Mouse (Mus musculus): ENCODE data around the gene Ddx31.
A peak's percentile ranks its signal among the peaks of the same experiment; 100 is the strongest.

Gene Ddx31

DNA sequence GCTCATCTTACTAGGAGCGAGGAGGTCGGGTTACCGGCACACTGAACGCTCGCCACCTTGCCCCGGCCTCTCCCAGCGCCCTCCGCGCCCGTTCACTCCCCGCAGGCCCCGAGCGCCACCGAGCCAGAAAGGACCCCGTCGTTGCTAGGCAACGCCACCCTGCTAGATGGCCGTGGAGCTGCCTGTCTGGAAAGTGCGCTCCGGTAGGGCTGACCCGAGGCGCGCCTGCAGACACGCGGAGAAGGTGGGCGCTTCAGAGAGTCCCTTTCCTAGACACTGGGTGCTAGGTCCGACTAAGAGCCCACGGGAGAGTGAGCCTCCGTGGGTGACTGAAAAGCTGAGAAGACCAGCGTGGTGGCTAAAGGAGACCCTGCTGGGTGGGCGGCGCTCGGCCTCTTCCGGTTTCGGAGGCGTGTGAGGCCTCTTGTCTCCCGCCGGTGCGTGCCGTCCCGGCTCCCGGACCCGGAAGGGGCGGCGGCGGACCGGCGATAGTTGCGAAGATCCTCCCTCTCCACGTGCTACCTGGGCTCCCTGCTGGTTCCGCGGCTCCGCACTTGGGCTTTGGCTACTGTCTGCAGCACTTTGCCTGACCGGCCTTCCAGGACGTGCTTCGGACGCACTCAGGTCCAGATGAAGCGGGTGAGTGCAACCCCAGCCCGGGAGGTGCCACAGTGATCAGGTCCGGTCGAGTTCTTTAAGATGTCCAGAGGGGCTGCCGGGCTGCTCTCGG lies at the start of gene Ddx31, which contains the start of gene Gtf3c4:
TSS of gene Ddx31 (plus strand) at position 185 of the 730 bp plus-strand sequence.
TSS of gene Gtf3c4 (minus strand) at position 139 of the 730 bp plus-strand sequence.
- DNase-seq, result peak; percentile 94

DNA sequence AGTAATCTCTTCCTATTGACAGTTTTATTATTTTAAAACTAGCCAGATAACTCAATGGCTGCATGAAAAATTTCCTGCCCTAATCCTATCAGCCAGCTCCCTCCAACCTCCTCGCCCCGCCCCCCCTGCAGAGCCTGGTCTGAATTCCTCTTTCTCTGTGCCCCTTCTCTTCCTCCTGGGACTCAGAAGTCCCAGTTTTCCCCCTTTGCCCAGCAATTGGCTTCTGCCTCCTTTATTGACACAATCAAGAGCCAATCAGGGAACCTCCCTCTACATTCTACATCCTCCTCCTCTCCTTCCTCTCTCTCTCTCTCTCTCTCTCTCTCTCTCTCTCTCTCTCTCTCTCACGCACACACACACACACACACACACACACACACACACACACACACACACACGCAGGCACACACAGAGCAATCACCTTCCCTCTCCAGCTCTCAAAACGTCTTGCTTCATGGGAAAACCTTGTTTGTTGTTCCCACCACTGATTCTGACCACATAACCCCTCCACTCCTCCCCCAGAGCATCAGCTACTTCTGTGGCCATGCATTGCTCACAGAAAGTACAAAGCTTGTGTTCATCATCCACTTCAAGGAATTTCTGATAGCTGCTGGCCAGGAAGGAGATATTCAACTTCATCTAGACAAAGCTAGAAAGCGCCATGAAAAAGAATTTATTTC lies 47.1 kb upstream of the Ddx31 start:
- no peak for DNase-seq

DNA sequence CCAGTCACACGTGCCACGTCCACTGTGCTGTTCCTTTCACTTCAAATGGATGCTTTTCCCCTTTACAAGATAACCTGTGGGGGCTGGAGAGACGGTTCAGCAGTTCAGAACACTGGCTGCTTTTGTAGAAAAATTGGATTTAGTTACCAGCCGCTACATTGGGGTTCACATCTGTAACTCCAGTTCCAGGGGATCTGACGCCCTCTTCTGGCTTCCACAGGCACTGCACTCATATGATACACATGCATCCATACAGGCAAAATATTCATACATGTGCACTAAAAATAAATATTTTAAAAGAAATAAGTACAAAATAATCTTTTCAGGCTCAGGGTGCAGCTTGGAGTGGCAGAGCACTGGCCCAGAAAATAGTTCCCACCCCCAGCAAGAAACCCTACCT lies 45.6 kb upstream of the Ddx31 start:
- no peak for DNase-seq

DNA sequence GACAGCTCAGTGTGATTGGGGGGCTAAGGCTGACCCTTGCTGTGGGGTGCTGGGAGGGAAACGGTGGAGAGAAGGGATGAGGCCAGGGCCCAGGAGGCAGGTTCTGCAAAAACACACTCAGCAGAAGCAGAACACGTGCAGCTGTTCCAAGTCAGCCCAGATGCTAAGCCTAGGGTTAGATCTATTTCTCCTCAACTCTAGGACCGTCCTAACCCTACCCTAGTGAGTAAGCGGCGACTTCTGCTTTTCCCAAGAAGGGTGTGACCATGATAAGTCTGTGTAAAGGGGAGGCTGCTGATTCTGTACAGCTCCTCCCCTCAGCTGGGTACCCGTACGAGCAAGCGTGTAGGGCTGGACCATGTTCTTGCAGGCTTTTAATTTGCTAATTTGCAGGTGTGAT lies 43.9 kb upstream of the Ddx31 start:
- DNase-seq, result no peak

DNA sequence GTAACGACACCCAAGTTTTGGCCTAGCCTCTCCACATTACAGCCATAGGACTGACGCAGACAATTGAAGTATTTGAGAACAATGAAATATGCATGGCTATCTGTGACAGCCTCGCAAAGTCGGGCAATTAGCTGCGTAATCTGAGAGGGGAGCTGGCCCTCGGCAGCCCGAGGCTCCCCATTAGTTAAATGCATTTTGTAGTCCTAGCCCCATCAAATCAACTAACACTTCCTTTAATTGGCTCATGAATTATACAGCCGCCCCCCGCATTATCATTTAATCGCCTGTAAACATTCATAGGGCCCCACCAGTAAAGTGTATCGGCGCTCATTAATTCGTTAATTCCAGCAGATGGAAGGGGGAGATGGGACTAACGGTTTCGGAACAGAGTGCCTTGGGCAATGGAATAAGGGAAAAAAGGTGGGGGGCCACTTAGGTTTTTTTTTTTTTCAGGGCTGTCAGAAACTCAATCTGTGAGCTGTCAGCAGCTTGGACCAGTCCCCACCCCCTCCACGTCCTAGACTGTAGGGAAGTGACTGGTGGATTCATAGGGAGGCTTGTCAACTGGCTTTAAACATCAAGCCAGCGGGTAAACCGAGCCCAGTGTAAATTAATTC lies 42.6 kb upstream of the Ddx31 start:
- no peak for DNase-seq

DNA sequence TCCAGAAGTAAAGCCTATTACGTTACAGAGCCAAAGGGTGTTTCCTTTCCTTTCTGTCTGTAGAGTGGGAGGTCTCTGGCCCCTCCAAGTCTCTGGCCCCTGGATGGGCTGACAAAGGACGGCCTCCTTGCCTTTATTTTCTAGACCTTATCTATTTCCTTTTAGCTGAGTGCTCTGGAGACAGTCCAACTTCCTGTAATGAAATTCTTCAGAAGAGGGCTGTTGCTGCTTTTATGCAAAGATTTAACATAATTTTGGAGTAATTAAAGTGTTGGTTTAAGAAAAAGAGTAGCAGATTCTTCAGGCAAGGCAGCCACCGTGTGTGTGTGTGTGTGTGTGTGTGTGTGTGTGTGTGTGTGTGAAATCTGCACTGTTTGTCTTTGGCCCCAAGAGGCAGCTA lies 41.8 kb upstream of the Ddx31 start:
- no peak for DNase-seq

DNA sequence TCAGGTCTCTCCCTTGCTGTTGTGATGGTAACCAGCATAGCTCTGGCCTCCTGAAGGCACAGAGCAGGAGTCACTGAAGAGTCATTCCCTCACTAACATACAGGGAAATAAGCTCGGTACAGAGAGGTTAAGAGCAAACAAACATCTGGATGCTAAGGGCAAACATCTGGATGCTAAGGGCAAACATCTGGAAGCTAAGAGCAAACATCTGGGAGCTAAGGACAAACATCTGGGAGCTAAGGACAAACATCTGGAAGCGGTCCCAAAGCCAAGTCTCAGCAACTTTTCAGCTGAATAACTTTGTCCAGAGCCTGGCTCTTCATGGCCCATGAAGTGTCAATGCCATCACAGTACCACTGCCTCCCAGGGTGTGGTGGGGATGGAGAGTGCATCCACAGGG lies 40.6 kb upstream of the Ddx31 start:
- no peak for DNase-seq

DNA sequence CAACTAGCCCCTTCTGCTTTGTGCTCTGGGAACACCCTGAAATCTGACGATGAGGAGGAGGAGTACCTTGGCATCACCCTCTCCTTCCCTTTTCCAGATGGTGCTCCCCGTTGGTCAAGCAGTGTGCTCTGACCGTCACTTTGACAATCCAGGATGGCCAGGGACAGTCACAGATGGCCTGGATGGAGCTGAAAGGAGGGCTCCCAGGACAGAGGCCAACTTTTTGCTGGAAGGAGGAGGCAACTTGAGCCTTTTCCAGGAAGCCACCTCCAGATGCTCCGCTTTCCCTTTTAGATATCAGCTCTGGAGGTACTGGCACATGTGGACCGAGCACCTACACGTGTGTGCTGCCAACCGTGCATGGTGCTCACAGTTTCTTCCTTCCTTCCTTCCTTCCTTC lies 36.8 kb upstream of the Ddx31 start:
- DNase-seq, result no peak

DNA sequence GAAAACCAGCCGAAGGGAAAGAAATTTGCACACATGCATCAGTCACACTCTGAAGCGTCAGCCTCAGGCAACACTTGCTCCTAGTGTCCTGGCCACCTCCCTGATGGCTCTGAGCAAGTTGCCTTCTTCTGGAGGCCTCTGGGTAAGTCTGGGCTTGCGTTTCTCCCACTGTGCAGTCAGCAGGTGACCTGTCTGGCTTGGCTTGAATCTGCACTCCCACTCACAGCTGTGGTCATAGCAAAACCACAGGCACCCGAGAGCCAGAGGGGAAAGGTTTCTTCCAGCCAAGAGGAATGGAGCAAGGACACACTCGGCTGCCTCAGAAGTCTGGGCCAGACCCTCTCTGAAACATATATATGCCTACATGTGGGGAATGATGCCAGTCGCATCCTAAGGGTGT lies 31.4 kb upstream of the Ddx31 start:
- DNase-seq, result no peak

DNA sequence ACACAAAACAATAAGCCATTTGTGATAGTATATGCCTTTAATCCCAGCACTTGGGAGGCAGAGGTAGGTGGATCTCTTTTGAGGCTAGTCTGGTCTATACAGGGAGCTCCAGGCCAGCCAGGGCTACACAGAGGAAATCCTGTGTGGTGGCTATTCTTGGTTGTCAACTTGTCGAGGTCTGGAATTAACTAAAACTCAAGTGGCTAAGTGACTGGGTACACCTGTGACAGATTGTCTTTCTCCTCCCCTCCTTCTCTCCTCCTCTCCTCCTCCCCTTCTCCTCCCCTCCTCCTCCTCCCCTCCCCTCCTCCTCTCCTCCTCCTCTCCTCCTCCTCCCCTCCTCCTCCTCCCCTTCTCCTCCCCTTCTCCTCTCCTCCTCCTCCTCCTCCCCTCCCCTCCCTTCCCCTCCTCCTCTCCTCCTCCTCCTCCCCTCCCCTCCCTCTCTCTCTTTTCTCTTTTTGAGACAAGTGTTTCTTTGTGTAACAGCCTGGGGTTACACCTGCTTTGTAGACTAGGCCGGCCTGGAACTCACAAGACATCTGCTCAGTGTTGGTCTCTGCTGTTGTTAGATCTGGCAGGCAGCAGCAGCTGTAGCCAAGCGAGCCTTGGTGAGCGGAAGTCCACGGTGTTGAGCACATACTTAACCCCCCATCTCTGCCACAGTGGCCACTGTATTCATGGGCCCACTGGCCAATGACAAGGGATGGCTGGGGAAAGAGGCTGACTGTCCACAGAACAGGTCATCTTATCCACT lies 29.8 kb upstream of the Ddx31 start:
- DNase-seq, result peak; percentile 21

DNA sequence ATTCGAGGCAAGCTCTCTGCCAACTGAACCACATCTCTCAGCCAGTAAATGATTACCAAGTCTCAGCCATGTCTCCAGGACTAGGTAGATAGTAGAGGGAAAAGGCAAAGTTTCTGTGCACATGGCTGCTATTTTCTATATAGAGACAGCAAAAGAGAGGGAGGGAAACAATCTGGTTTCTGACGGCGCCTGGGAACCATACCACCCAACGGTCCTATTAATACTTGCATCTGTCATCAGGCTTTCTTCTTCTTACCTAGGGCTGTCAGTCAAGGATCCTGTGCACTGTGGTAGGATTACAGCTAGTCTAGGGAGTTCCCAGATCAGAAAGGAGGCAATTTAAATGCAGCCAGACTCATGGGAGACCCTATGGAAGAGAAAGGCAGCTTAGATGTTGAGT lies 21.3 kb upstream of the Ddx31 start:
- DNase-seq, result no peak

DNA sequence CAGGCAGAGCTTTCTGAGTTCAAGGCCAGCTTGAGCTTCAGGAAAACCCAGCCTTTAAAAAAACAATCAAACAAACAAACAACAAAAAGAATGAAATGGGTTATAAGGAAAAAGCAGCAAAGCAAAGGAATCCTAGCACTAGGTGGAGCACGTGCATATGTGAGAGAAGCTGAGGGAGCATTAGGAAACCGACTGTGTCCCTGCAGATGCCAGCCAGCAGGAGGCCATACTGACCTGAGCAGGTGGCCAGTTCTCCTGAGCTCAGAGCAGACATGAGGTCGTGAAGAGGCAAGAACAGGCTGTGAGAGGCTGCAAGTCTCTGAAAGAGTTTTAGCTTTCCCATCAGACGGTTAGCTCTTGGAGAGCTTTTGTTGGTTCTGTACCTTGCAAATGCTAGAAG lies 10.9 kb upstream of the Ddx31 start:
- no peak for DNase-seq

DNA sequence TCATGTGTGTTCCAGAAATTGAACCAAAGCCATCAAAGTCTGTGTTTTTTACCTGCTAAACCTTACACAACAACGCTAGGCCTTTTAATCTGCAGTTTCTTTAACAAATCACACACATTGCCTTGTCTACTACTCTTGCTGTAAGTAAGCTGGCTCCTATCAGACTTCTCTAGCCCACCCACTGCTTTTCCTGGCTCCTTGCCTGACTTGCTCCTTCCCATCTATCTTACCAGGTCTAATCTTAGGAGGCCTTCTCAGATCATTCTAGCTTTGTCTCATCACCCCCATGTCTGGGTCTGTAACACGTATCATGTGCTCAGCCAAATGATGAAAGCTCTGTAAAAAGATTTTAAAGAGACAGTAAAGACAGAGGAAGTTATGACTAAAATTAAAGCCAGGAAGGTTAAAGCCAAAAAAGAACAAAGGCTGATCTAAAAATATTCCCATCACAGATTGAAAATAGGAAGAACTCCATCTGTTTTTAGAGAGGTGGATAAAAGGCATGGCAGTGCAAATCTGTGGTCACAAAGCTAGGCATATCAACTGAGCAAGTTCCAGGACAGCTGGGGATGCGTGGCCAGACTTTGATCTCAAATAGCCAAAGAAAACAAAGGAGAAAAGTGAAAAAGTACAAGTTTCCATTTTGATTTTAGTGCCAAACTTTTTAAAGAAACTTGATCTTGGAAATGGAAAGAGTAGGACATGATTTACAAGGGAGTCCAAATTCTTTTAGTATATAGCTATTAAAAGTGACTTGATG lies 3.8 kb upstream of the Ddx31 start:
- no peak for DNase-seq

DNA sequence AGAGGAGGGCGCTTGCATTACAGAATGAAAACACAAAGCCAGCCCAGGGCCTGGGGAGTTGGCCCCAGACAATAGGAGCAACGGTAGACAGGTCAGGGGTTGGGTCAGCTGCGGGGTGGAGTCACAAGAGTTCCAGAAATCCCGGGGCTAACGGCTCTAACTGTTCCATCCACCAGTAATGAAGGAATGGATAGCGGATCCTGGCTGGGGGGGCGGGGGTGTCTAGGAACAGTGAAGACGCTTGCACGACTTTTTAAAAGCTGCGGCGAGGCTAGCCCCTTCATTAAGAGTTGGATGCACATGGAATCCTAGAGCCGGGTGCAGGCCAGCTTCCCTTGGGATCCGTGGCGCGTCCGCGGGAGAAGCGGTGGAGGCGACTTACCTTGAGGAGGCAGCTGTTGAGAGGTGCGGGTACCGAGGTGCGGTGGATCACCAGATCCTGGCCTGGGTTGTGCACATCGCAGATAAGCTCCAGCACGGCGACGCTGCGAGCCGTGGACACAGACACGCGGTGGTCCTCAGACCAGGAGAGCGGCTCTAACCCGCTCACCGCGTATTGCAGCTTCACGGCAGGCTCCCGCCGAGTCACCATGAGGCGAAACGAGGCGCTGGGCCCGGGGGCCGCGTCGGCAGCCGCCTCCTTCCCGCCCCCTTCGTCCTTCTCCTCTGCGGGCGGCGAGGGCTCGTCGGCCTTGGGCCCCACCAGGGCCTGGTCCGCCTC lies 545 bp upstream of the Ddx31 start:
- DNase-seq, result no peak

DNA sequence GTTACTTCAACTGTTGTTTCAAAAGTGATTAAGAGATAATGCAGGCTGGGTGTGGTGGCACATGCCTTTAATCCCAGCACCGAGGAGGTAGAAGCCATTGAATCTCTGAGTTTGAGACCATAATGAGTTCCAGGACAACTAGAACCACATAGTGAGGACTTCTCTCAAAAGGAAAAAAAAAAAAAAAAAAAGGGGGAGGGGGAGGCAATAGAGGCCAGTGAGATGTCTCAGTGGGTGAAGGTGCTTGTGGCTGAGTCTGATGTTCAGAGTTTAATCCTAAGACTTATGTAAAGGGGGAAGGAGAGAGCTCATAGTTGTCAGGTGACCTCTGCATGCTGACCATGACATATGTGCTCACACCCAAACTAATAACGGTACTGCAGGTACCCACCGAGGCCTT lies 1.8 kb downstream of the Ddx31 start:
- no peak for DNase-seq

DNA sequence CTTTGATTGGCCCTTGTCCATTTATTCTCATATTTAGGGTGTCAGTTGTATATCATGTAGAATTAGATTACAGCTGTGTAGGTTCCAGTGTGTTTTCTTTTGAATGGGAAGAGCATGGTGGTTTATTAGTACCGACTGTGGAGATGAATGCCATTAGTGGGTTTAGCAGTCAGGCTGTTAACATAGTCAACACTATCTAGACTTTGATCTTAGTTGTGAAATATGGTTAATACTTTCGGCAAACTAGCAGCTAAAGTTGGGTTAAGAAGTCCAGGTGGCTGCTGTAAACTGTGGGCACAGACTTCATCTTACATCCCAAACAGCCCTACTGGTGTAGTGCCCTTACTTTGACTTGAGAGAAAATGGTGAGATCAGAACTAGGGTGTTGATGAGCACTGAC lies 8.7 kb downstream of the Ddx31 start:
- no peak for DNase-seq

DNA sequence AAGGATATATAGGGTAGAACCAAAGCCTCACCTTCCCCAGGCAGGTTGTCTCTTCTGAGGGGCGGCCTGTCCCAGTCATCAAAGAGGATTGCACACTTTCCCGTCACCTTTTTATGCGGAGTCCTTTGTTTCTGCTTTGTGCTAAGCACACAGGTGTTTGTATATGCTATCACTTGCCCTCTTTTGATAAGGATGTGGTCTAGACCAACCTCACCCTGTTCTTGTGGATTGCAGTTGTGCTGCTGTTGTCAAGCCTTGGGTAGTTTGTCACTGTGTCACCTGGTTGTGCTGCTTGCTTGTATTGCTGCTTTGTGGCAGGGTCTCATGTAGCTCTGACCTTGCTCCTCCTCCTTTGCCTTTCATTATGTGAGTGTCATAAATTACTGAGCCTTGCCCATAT lies 12.4 kb downstream of the Ddx31 start:
- DNase-seq, result peak; percentile 15

DNA sequence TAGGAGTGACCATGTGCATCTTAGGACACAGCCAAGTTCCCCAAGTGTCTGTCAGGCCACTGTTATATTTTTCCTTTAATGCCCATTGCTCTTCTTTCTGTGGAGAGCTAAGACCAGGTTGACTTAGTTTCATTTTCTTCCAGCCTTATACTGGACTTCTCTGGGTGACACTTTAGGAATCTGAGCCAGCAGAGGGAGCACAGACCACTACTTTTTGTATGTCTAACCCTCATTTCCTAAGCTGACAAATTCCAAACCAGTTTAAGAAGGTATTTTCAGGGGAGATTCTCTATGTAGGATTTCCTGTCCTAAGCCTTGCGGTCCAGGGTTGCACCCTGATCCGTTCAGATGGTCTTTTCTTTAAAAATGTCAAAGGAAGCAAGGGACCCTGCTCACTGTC lies 15.6 kb downstream of the Ddx31 start:
- DNase-seq, result no peak

DNA sequence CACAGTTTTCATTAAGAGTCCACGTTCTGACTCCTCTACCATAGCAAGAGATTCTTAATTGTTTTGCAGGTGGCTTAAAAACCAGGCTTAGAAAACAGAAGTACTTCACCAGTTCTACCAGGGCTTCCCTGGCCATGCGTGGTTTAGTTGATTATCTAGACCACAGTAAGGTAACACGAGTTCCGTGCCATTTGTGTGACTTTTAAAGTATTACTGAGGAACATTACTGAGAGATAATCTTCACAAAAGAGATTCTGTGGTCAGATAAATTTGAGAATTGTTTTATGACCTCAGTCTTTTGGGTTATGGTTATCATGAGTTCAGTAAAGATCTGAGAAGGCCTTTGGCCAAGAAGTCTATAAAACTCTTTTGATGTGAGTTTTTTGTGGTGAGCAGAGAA lies 19.1 kb downstream of the Ddx31 start:
- no peak for DNase-seq

DNA sequence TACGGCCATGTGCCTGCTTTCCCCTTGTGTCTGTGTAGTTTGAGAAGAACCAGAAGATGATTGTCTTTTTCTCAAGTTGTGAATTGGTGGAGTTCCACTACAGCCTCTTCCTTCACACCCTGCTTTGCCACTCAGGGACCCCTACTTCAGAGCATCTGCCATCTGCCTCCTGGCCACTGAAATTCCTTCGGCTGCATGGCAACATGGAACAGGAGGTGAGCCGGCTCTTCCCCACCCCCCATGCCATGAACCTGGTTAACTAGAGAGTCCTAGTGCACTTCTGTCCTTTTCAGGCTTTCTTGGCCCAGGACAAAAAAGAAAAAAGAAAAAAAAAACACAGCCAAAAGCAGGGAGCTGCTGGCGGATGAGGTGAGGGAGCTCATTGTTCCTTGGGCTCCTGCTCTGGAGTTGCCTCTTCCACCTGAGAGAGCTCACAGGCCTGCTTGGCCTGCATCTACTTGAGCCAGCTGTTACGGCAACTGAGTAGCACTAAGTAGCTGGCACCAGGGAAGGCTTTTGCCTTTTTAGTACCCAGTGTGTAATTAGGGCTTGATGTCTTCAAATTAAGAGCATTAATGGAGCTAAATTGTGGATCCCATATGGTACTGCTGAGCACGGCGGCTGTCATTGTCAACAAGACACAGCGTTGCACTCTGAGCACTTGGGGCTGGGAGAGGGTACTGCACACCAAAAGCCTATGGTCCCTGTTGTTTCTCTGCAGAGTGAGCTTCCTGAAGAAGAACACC lies 20.6 kb downstream of the Ddx31 start:
- DNase-seq, result no peak

DNA sequence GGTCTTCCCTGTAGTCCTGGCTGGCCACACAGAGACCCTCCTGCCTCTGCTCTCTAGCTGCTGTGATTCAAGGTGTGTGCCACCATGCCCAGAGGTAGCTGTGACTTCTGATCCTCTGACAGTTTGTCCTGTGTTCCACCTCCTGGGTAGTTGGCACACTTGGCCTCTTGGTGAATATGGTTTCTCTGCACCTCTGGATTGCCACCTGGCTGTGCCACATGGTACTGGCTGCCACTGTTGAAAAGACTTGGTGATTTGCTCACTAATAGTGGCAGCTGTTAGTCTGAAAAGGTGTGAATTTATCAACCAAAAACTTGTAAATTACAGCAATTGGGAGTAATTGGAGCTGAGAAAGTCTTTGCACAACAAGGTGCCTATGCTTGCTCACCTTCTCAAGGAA lies 23.7 kb downstream of the Ddx31 start:
- DNase-seq, result peak; percentile 9

All from thymus, postnatal 14 days (tissue).